Comparison of ENCODE assay signal across 9 mouse cellular contexts in genomic region chr2:155512479-155512878, GRCm38 (mm10). TPM values are rescaled to one million over a fixed set of nuclear protein-coding genes. Genes with fewer than 3 reads are reported as not detected.
A peak's percentile ranks its signal among the peaks of the same experiment; 100 is the strongest.
DNase-seq lines count a peak whose midpoint lies in the region; ATAC-seq and TF ChIP-seq lines count a peak whose summit lies in the region.
"Had no signal": no experiment of that assay in that cellular context is flagged by ENCODE, and none has a peak within 500 bp of the region (broad histone marks: within the 10 kb centered on the region; RNA-seq: fewer than 3 reads in every experiment).

No protein-coding gene starts in this region.

- WGBS in intestine, embryonic 14.5 days, result 62% methylated on average over 4 of the region's 4 CpGs
- WGBS in intestine, embryonic 16.5 days, result 58% methylated on average over 4 of the region's 4 CpGs
- 64% methylated on average over 4 of the region's 4 CpGs for WGBS in forebrain, postnatal 0 days

- peaks cover 11% of the 10 kb centered on the region for H3K27me3 ChIP-seq in intestine, embryonic 14.5 days (replicated peaks; ENCODE audit: control insufficient read depth, insufficient read depth, low read length)
- peaks cover 12% of the 10 kb centered on the region; the same call in 1 of the 2 replicates for H3K27me3 ChIP-seq in intestine, embryonic 16.5 days (replicated peaks; ENCODE audit: control insufficient read depth, insufficient read depth, low read length)
- H3K27me3 ChIP-seq in forebrain, postnatal 0 days (ENCODE audit: insufficient read depth, low read length), result no peaks in the 10 kb centered on the region

- peak; percentile 59 for DNase-seq in intestine, embryonic 14.5 days (ENCODE audit: low spot score)
- DNase-seq in CD8-positive naive resting alpha-beta T cell, adult 2 months (ENCODE audit: low read depth in 2 of 2, low spot score in 2 of 2), result peak; percentile 57 to 70
- DNase-seq in forebrain, postnatal 0 days, result peak; percentile 21
- DNase-seq in kidney, postnatal 14 days, result peak; percentile 76
- peak; percentile 85 for DNase-seq in naive thymus-derived CD4-positive, alpha-beta T cell, adult 2 months (ENCODE audit: low read depth)
- DNase-seq in thymus, postnatal 36 days, result peak; percentile 64 to 68

- no peak overlapping the region for H3K27ac ChIP-seq in intestine, embryonic 14.5 days (ENCODE audit: low read depth)
- no peak overlapping the region for H3K27ac ChIP-seq in intestine, embryonic 16.5 days (ENCODE audit: low read length)
- no peak overlapping the region for H3K27ac ChIP-seq in forebrain, postnatal 0 days (ENCODE audit: low read depth, low read length)
- H3K27ac ChIP-seq: macrophage had no signal

- H3K9me3 ChIP-seq in intestine, embryonic 14.5 days (ENCODE audit: control insufficient read depth, low read length), result no peaks in the 10 kb centered on the region
- no peaks in the 10 kb centered on the region for H3K9me3 ChIP-seq in intestine, embryonic 16.5 days (ENCODE audit: control insufficient read depth, low read length)
- no peaks in the 10 kb centered on the region for H3K9me3 ChIP-seq in forebrain, postnatal 0 days (ENCODE audit: low read length)

- H3K9ac ChIP-seq in intestine, embryonic 14.5 days (ENCODE audit: low read length), result no peak overlapping the region
- no peak overlapping the region for H3K9ac ChIP-seq in intestine, embryonic 16.5 days (ENCODE audit: low read depth, low read length)
- no peak overlapping the region for H3K9ac ChIP-seq in forebrain, postnatal 0 days

- H3K4me1 ChIP-seq in intestine, embryonic 14.5 days (replicated peaks; ENCODE audit: control insufficient read depth, insufficient read depth, low read length), result peaks cover 6% of the 10 kb centered on the region; the same call in 1 of the 2 replicates
- H3K4me1 ChIP-seq in intestine, embryonic 16.5 days (ENCODE audit: control insufficient read depth, insufficient read depth, low read length), result peaks cover 11% of the 10 kb centered on the region
- peaks cover 23% of the 10 kb centered on the region; the same call in 1 of the 2 replicates for H3K4me1 ChIP-seq in forebrain, postnatal 0 days (ENCODE audit: insufficient read depth)

- H3K36me3 ChIP-seq in intestine, embryonic 14.5 days (ENCODE audit: control insufficient read depth, insufficient read depth, low read length), result no peaks in the 10 kb centered on the region
- no peaks in the 10 kb centered on the region for H3K36me3 ChIP-seq in intestine, embryonic 16.5 days (ENCODE audit: control insufficient read depth, insufficient read depth, low read length)
- H3K36me3 ChIP-seq in forebrain, postnatal 0 days (ENCODE audit: insufficient read depth), result no peaks in the 10 kb centered on the region; the same call in 1 of the 2 replicates

- no peak overlapping the region for H3K4me2 ChIP-seq in intestine, embryonic 14.5 days (ENCODE audit: low read length)
- no peak overlapping the region for H3K4me2 ChIP-seq in intestine, embryonic 16.5 days (ENCODE audit: low read depth, low read length)
- peak overlapping the region; percentile 81; the same call in 1 of the 2 replicates for H3K4me2 ChIP-seq in forebrain, postnatal 0 days (ENCODE audit: low read depth)

- no peak overlapping the region for H3K4me3 ChIP-seq in intestine, embryonic 14.5 days (ENCODE audit: low read depth, low read length)
- H3K4me3 ChIP-seq in intestine, embryonic 16.5 days (ENCODE audit: low read length), result no peak overlapping the region
- H3K4me3 ChIP-seq in forebrain, postnatal 0 days (ENCODE audit: low read depth, low read length), result no peak overlapping the region

- peak; percentile 63 for TF ChIP-seq CTCF in forebrain, postnatal 0 days (IDR thresholded peaks at IDR 0.05; ENCODE audit: low read depth)

- no peak for ATAC-seq in intestine, embryonic 14.5 days (replicated peaks; ENCODE audit: low FRiP score, low TSS enrichment, low read depth)
- ATAC-seq in intestine, embryonic 16.5 days, result no peak
- ATAC-seq in cerebellum, adult (ENCODE audit: insufficient number of reproducible peaks, low FRiP score, low TSS enrichment), result peak; percentile 34; the same call in 1 of the 2 replicates
- ATAC-seq in forebrain, postnatal 0 days, result no peak

RNA-seq across cellular contexts. Expression of gene Acss2, which starts 5.3 kb away (rescaled TPM):
- polyA plus RNA-seq in intestine, embryonic 14.5 days (2014; fragmentation: Nextera tagmentation; extraction: Ambion mirVana), result 15.5 and 16.8 TPM in 2 replicates
- 25.8 and 29.8 TPM in 2 replicates for polyA plus RNA-seq in intestine, embryonic 16.5 days (2015; fragmentation: Nextera tagmentation; extraction: Ambion mirVana)
- total RNA-seq in forebrain, postnatal 0 days (2014; rRNA removed), result 25.5 and 27.7 TPM in 2 replicates
- 13.3 and 16.3 TPM in 2 replicates for polyA plus RNA-seq in forebrain, postnatal 0 days (2015; fragmentation: Nextera tagmentation; extraction: Ambion mirVana)

RNA-seq across cellular contexts. Expression of gene Ggt7, which starts 5.6 kb away (rescaled TPM):
- 3.6 and 4.0 TPM in 2 replicates for polyA plus RNA-seq in intestine, embryonic 14.5 days (2014; fragmentation: Nextera tagmentation; extraction: Ambion mirVana)
- polyA plus RNA-seq in intestine, embryonic 16.5 days (2015; fragmentation: Nextera tagmentation; extraction: Ambion mirVana), result 4.0 and 4.2 TPM in 2 replicates
- 131 and 137 TPM in 2 replicates for total RNA-seq in forebrain, postnatal 0 days (2014; rRNA removed)
- polyA plus RNA-seq in forebrain, postnatal 0 days (2015; fragmentation: Nextera tagmentation; extraction: Ambion mirVana), result 78.5 and 85.3 TPM in 2 replicates
- polyA plus RNA-seq: macrophage had no signal

RNA-seq across cellular contexts. Expression of gene Ncoa6, which starts 38.8 kb away (rescaled TPM):
- polyA plus RNA-seq in intestine, embryonic 14.5 days (2014; fragmentation: Nextera tagmentation; extraction: Ambion mirVana), result 27.9 and 28.3 TPM in 2 replicates
- polyA plus RNA-seq in intestine, embryonic 16.5 days (2015; fragmentation: Nextera tagmentation; extraction: Ambion mirVana), result 11.5 and 13.0 TPM in 2 replicates
- total RNA-seq in forebrain, postnatal 0 days (2014; rRNA removed), result 32.4 and 45.8 TPM in 2 replicates
- 23.5 and 26.8 TPM in 2 replicates for polyA plus RNA-seq in forebrain, postnatal 0 days (2015; fragmentation: Nextera tagmentation; extraction: Ambion mirVana)

Comparison
In these comparisons a context has a peak if more than half of its experiments do, and no peak if none do; other contexts are left out.
1. DNase-seq: peak in every context shown above with its lines; median percentile 85 in naive thymus-derived CD4-positive, alpha-beta T cell, adult 2 months; 76 in kidney, postnatal 14 days; 66 in thymus, postnatal 36 days; 64 in CD8-positive naive resting alpha-beta T cell, adult 2 months; 59 in intestine, embryonic 14.5 days; 21 in forebrain, postnatal 0 days.
2. RNA of gene Ggt7, which starts 5.6 kb away (polyA plus RNA-seq): 78.5 to 85.3 TPM in forebrain, postnatal 0 days; 4.0 to 4.2 TPM in intestine, embryonic 16.5 days and 3.6 to 4.0 TPM in intestine, embryonic 14.5 days; every median in the first group is over 10 times any median in the second.